Mouse (Mus musculus) liver, adult 2 months (tissue): Measurements from ENCODE around the gene Rbm8a2. TPM values are rescaled to one million over a fixed set of nuclear protein-coding genes. Genes with fewer than 3 reads are reported as not detected.

ENCODE experiments used
- DNase-seq: peaks from one replicate; pipeline ENCODE4 v3.0.0-alpha.2; 2011; ENCODE audit warnings: low read depth, low spot score; ENCODE audit errors: extremely low read depth
- H3K27ac ChIP-seq: fragments of 200-500 bp; replicated peaks from 2 replicates; pipeline ENCODE4 v1.5.1; 2012; ENCODE audit warnings: low read depth, mild to moderate bottlenecking, control low read depth, inconsistent platforms, low read length; ENCODE audit not compliant: insufficient read depth
- H3K27me3 ChIP-seq: fragments of 200-500 bp; 2 replicates; pipeline ENCODE4 v1.6.1; 2012; ENCODE audit warnings: mild to moderate bottlenecking, moderate library complexity, low read length, inconsistent platforms; ENCODE audit not compliant: control insufficient read depth, insufficient read depth
- H3K36me3 ChIP-seq: fragments of 200-500 bp; 2 replicates; pipeline ENCODE4 v1.6.1; 2012; ENCODE audit warnings: low read length, inconsistent platforms; ENCODE audit not compliant: control insufficient read depth, insufficient read depth
- H3K4me1 ChIP-seq: fragments of 200-500 bp; 2 replicates; pipeline ENCODE4 v1.6.1; 2011; ENCODE audit warnings: low read length; ENCODE audit not compliant: control insufficient read depth, insufficient read depth
- H3K4me3 ChIP-seq: fragments of 200-500 bp; 2 replicates; pipeline ENCODE4 v1.5.1; 2011; ENCODE audit warnings: low read depth, mild to moderate bottlenecking, control low read depth, low read length, moderate library complexity; ENCODE audit not compliant: insufficient read depth
- H3K79me2 ChIP-seq: fragments of 200-500 bp; 2 replicates; pipeline ENCODE4 v1.6.1; 2012; ENCODE audit warnings: inconsistent platforms, mild to moderate bottlenecking, low read length, moderate library complexity; ENCODE audit not compliant: control insufficient read depth, insufficient read depth
- H3K9ac ChIP-seq: fragments of 200-500 bp; 2 replicates; pipeline ENCODE4 v1.6.1; 2012; ENCODE audit warnings: low read depth, mild to moderate bottlenecking, control low read depth, inconsistent platforms, low read length
- CTCF ChIP-seq: fragments of 200-500 bp; IDR thresholded peaks from 2 replicates; pipeline ENCODE4 v1.5.1; 2011; ENCODE audit warnings: low read depth, low read length, control low read depth
- POLR2A ChIP-seq: fragments of 200-500 bp; IDR thresholded peaks from 2 replicates; pipeline ENCODE4 v1.6.1; 2011; ENCODE audit warnings: low read length, control low read depth; ENCODE audit not compliant: insufficient read depth; ENCODE audit errors: extremely low read depth
- WGBS: fragments of 180-500 bp; shearing (Covaris S2); methylation state at CpG from one replicate; pipeline ENCODE4 v1.1.7; 2018; 5-methylcytosine and 5-hydroxymethylcytosine counted together
- polyA plus RNA-seq: library from polyadenylated mRNA; depleted of rRNA; stranded (reverse); fragments of >200 nt; gene quantifications from 2 replicates; pipeline ENCODE4 v1.2.3, GENCODE M21; 2012; rRNA removed
- total RNA-seq: library from RNA; depleted of rRNA; stranded (reverse); fragments of >200 nt; gene quantifications from 2 replicates; pipeline ENCODE4 v1.2.3, GENCODE M21; 2014; rRNA removed

Rbm8a2 gene
- total and polyA plus RNA-seq, 2 experiments, result not detected

DNA sequence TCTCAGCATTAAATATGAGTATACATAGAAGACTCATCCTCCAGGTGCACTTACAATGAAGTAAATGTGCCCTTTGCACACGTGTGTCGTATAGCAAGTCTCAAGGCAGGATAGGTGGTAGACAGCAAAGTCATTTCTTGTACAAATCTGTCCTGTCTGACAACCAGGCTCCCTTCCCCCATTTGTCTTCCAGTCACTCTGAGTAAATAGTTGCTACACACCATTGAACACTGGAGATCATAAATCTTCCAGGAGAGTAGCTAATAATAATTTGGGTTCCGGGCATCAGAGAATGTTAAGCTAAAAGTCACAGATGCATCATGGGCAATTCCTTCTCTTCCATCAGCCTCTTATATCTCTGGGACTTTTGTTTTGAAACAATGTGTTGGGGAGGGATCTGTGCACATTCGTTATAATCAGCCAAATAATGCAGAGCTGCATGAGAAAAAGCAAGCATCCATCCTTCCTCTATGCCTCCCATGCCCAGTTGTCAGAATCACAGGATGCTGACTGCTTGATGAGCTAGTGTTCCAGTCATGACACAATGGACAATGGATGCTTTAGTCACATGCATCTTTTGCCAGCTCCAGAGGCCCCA lies 32.1 kb downstream of the Rbm8a2 start:
- no peak for TF ChIP-seq CTCF
- no peak for TF ChIP-seq POLR2A
- no peaks in the 10 kb centered on the region for H3K79me2 ChIP-seq
- no peaks in the 10 kb centered on the region for H3K36me3 ChIP-seq
- WGBS, result 79% methylated on average over 4 of the region's 4 CpGs
- no peaks in the 10 kb centered on the region for H3K4me1 ChIP-seq
- H3K27ac ChIP-seq, result no peak overlapping the region
- no peak overlapping the region for H3K9ac ChIP-seq
- DNase-seq, result no peak
- H3K4me3 ChIP-seq, result no peak overlapping the region
- H3K27me3 ChIP-seq, result no peaks in the 10 kb centered on the region; the same call in 1 of the 2 replicates

- Histone ChIP-seq H3K36me3 (no peaks in the 10 kb centered on the region), H3K27ac (no peak overlapping the region)
These were observed 35.7 kb downstream of the Rbm8a2 start for GRCm38 (mm10) chr1:175943168-175943567.

GRCm38 (mm10) chr1:175938731-175939130 lies 40.2 kb downstream of the Rbm8a2 start:
- Histone ChIP-seq H3K4me3 (no peak overlapping the region), H3K36me3 (no peaks in the 10 kb centered on the region), H3K9ac (no peak overlapping the region), H3K27ac (no peak overlapping the region), H3K4me1 (peaks cover 2% of the 10 kb centered on the region), H3K27me3 (no peaks in the 10 kb centered on the region), H3K79me2 (no peaks in the 10 kb centered on the region)
- 81% methylated on average over 3 of the region's 3 CpGs for WGBS
- DNase-seq, result no peak
- TF ChIP-seq CTCF (no peak), POLR2A (no peak)

More at GRCm38 (mm10) chr1:175943168-175943567, 35.7 kb downstream of the Rbm8a2 start:
- H3K4me3 ChIP-seq, result no peak overlapping the region
- H3K27me3 ChIP-seq, result no peaks in the 10 kb centered on the region; the same call in 1 of the 2 replicates
- no peak for DNase-seq
- 86% methylated on average over 7 of the region's 7 CpGs for WGBS
- TF ChIP-seq POLR2A, result no peak
- no peak for TF ChIP-seq CTCF
- no peak overlapping the region for H3K9ac ChIP-seq
- no peaks in the 10 kb centered on the region for H3K79me2 ChIP-seq
- H3K4me1 ChIP-seq, result no peaks in the 10 kb centered on the region

DNA sequence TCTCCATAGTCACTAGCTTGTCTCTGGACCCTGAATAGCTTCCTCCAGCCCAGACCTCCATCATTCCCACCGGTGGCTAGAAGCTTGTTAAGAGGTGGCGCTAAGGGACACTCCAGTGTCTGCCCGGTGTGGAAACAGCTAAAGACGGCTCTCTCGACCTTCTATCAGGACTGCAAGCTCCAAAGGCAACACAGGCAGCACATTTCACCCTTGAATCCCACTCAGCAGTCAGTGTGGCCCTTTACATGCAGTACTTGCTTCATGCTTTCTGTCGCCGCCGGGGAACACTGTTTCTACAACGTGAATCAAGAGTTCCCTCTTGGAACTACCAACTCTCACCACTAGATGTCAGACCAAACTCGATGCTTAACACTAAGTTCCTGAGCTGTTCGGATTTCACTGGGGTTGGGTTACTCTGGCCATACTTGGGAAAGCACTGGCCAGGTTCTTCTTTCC lies 42.6 kb downstream of the Rbm8a2 start:
- H3K4me1 ChIP-seq, result peaks cover 2% of the 10 kb centered on the region
- H3K27ac ChIP-seq, result no peak overlapping the region
- peak; percentile 56 for DNase-seq
- no peaks in the 10 kb centered on the region for H3K27me3 ChIP-seq
- no peaks in the 10 kb centered on the region for H3K36me3 ChIP-seq
- H3K4me3 ChIP-seq, result no peak overlapping the region
- WGBS, result 14% methylated on average over 11 of the region's 11 CpGs
- no peaks in the 10 kb centered on the region for H3K79me2 ChIP-seq
- TF ChIP-seq CTCF (peak; percentile 27; the same call in 1 of the 2 replicates), POLR2A (no peak)
- H3K9ac ChIP-seq, result peak overlapping the region; percentile 52

DNA sequence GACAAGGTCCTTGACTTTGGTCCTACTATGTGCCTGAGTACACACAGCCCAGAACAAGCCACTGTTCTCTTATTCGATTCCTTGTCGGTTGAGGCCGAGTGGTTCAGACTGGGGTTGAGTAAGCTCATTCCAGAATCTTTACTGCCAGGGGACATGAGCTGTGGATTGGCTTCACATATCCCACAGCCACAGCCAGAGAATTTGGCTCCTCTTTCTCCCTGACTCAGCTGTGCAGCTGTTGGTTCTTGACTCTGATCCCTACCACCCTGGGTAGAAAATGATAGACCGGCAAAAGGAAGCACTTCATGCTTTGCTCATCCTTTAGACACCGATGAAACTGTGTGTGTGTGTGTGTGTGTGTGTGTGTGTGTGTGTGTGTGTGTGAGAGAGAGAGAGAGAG lies 47.5 kb downstream of the Rbm8a2 start:
- Histone ChIP-seq H3K27ac (no peak overlapping the region), H3K4me1 (peaks cover 2% of the 10 kb centered on the region), H3K9ac (no peak overlapping the region), H3K4me3 (no peak overlapping the region), H3K36me3 (no peaks in the 10 kb centered on the region), H3K27me3 (no peaks in the 10 kb centered on the region), H3K79me2 (no peaks in the 10 kb centered on the region)
- 85% methylated on average over 5 of the region's 5 CpGs for WGBS
- DNase-seq, result no peak
- TF ChIP-seq CTCF (no peak), POLR2A (no peak)

Other genes starting within 250 kb of the Rbm8a2 start
- 0.28 and 0.54 TPM in 2 replicates for gene Exo1, start 98.5 kb downstream of the Rbm8a2 start, total RNA-seq
- not detected in 2 replicates for gene Exo1, start 98.5 kb downstream of the Rbm8a2 start, polyA plus RNA-seq
- not detected in 2 replicates for gene Gm38100, start 58.8 kb downstream of the Rbm8a2 start, total RNA-seq
- not detected in 2 replicates for gene Gm38100, start 58.8 kb downstream of the Rbm8a2 start, polyA plus RNA-seq